Mouse (Mus musculus) left cerebral cortex, adult 9 months (tissue): ENCODE measurements at regions not wholly inside any gene's neighbourhood (a gene's known extent, or its start where the extent isn't known, plus 50 kb on each side); places are given as distances from the start of the nearest gene placed in this dataset.

Experiments
- DNase-seq, 2 experiments: peaks; one replicate each; pipeline ENCODE4 v3.0.0; 2022; ENCODE audit warnings: low spot score in 2 of 2

- no peak for DNase-seq
These were observed 159.2 kb upstream of the Zfp706 start for GRCm38 (mm10) chr15:37166744-37167143.

- DNase-seq = no peak
These were observed 158.4 kb upstream of the Zfp706 start for GRCm38 (mm10) chr15:37165887-37166507.

- DNase-seq = no peak
These were observed 157.6 kb upstream of the Zfp706 start for GRCm38 (mm10) chr15:37165216-37165615.

GRCm38 (mm10) chr15:37164191-37165135 lies 156.9 kb upstream of the Zfp706 start:
- DNase-seq = no peak

- DNase-seq = no peak
These were observed 152.4 kb upstream of the Zfp706 start for GRCm38 (mm10) chr15:37159956-37160355.

GRCm38 (mm10) chr15:37159349-37159748 lies 151.8 kb upstream of the Zfp706 start:
- DNase-seq = no peak

- no peak for DNase-seq
These were observed 149.8 kb upstream of the Zfp706 start for GRCm38 (mm10) chr15:37157386-37157785.

- no peak for DNase-seq
These were observed 147.4 kb upstream of the Zfp706 start for GRCm38 (mm10) chr15:37154934-37155333.

- DNase-seq = no peak
These were observed 145.6 kb upstream of the Zfp706 start for GRCm38 (mm10) chr15:37153177-37153576.

- DNase-seq = peak in 1 of 2 experiments; percentile 35
These were observed 128.1 kb upstream of the Zfp706 start for GRCm38 (mm10) chr15:37135590-37136164.

- peak in 1 of 2 experiments; percentile 45 for DNase-seq
These were observed 127.5 kb upstream of the Zfp706 start for GRCm38 (mm10) chr15:37134913-37135589.

- DNase-seq = no peak
These were observed 126.8 kb upstream of the Zfp706 start for GRCm38 (mm10) chr15:37134386-37134785.

GRCm38 (mm10) chr15:37133916-37134315 lies 126.3 kb upstream of the Zfp706 start:
- no peak for DNase-seq

GRCm38 (mm10) chr15:37127681-37128080 lies 120.1 kb upstream of the Zfp706 start:
- no peak for DNase-seq

GRCm38 (mm10) chr15:37127170-37127569 lies 119.6 kb upstream of the Zfp706 start:
- DNase-seq = no peak

GRCm38 (mm10) chr15:37125823-37126222 lies 118.2 kb upstream of the Zfp706 start:
- no peak for DNase-seq

GRCm38 (mm10) chr15:37124951-37125350 lies 117.4 kb upstream of the Zfp706 start:
- DNase-seq = peak in 1 of 2 experiments; percentile 59

- DNase-seq = peak in 1 of 2 experiments; percentile 53
These were observed 116.7 kb upstream of the Zfp706 start for GRCm38 (mm10) chr15:37124299-37124698.

GRCm38 (mm10) chr15:37120381-37120780 lies 112.8 kb upstream of the Zfp706 start:
- peak in 1 of 2 experiments; percentile 92 for DNase-seq

- peak in 1 of 2 experiments; percentile 67 for DNase-seq
These were observed 106.5 kb upstream of the Zfp706 start for GRCm38 (mm10) chr15:37114119-37114518.

GRCm38 (mm10) chr15:37110462-37110861 lies 102.9 kb upstream of the Zfp706 start:
- DNase-seq = no peak

- peak in 1 of 2 experiments; percentile 28 for DNase-seq
These were observed 94.5 kb upstream of the Zfp706 start for GRCm38 (mm10) chr15:37102035-37102555.
